Mouse (Mus musculus) B cell, adult 2 months (primary cell): ENCODE results near the gene Slamf6.
A peak's percentile ranks its signal among the peaks of the same experiment; 100 is the strongest.
"Not testable (repeated sequence)": the region's sequence is repeated elsewhere in the genome, so short reads cannot be mapped to it uniquely, and the experiment has no call there.

Source experiments
- DNase-seq, 2 experiments: peaks; one replicate each; pipeline ENCODE4 v3.0.0; 2022

The Slamf6 gene

GRCm38 (mm10) chr1:171960726-171961125 lies 43.4 kb downstream of the Slamf6 start:
- DNase-seq = no peak

- no peak for DNase-seq
These were observed 44.4 kb downstream of the Slamf6 start for GRCm38 (mm10) chr1:171961704-171962103.

GRCm38 (mm10) chr1:171963613-171964012 lies 46.3 kb downstream of the Slamf6 start:
- DNase-seq = no peak

- no peak for DNase-seq
These were observed 48.9 kb downstream of the Slamf6 start for GRCm38 (mm10) chr1:171966054-171966790.

- DNase-seq = no peak
These were observed 51.9 kb downstream of the Slamf6 start for GRCm38 (mm10) chr1:171969221-171969620.

- DNase-seq = no peak
These were observed 53.7 kb downstream of the Slamf6 start for GRCm38 (mm10) chr1:171970854-171971586.

- DNase-seq = not testable (repeated sequence)
These were observed 57.0 kb downstream of the Slamf6 start for GRCm38 (mm10) chr1:171974361-171974760.

GRCm38 (mm10) chr1:171975377-171975776 lies 58.1 kb downstream of the Slamf6 start:
- no peak for DNase-seq

GRCm38 (mm10) chr1:171975831-171976230 lies 58.5 kb downstream of the Slamf6 start:
- DNase-seq = no peak

- no peak for DNase-seq
These were observed 59.7 kb downstream of the Slamf6 start for GRCm38 (mm10) chr1:171976826-171977539.

GRCm38 (mm10) chr1:171977891-171978290 lies 60.6 kb downstream of the Slamf6 start:
- DNase-seq = no peak

GRCm38 (mm10) chr1:171979969-171980730 lies 62.8 kb downstream of the Slamf6 start:
- no peak for DNase-seq

GRCm38 (mm10) chr1:171982170-171982569 lies 64.9 kb downstream of the Slamf6 start:
- peak; percentile 31 to 46 for DNase-seq

GRCm38 (mm10) chr1:171982740-171983139 lies 65.4 kb downstream of the Slamf6 start:
- DNase-seq = no peak

- DNase-seq = no peak
These were observed 66.2 kb downstream of the Slamf6 start for GRCm38 (mm10) chr1:171983372-171984001.

- DNase-seq = no peak
These were observed 66.8 kb downstream of the Slamf6 start for GRCm38 (mm10) chr1:171984121-171984520.

- DNase-seq = no peak
These were observed 74.6 kb downstream of the Slamf6 start for GRCm38 (mm10) chr1:171991883-171992282.

- no peak for DNase-seq
These were observed 75.7 kb downstream of the Slamf6 start for GRCm38 (mm10) chr1:171992901-171993530.

- DNase-seq = no peak
These were observed 77.2 kb downstream of the Slamf6 start for GRCm38 (mm10) chr1:171994501-171994900.

- peak; percentile 46 to 53 for DNase-seq
These were observed 77.8 kb downstream of the Slamf6 start for GRCm38 (mm10) chr1:171994918-171995715.

GRCm38 (mm10) chr1:171996701-171997100 lies 79.4 kb downstream of the Slamf6 start:
- no peak for DNase-seq
